Mouse (Mus musculus): ENCODE measurements around the gene Kdm4a.

GRCm38 (mm10) chr4:118131329-118131728, 48.5 kb downstream of the Kdm4a start:
- TF ChIP-seq EP300 (IDR thresholded peaks at IDR 0.05; ENCODE audit: low read depth) (no peak), CTCF (IDR thresholded peaks at IDR 0.05; ENCODE audit: low read depth) (no peak)
